Mouse (Mus musculus) left cerebral cortex, postnatal 25 days (tissue): ENCODE data around the gene Abcf3. TPM values are rescaled to one million over a fixed set of nuclear protein-coding genes. Genes with fewer than 3 reads are reported as not detected.
A peak's percentile ranks its signal among the peaks of the same experiment; 100 is the strongest.

Source experiments
- DNase-seq, 2 experiments: peaks; one replicate each; pipeline ENCODE4 v3.0.0; 2022; ENCODE audit warnings: low spot score in 2 of 2, mixed read lengths in 1 of 2
- intact Hi-C: fragments of 180-260 bp; cut with DNase I; formaldehyde crosslinking; loops from one replicate; pipeline ENCODE4 v1.15.1; 2025
- total RNA-seq, 2 experiments: library from RNA; stranded (reverse); gene quantifications; 2 replicates each; pipeline ENCODE4 v1.2.3; 2021

Abcf3 gene
- 10 to 100 TPM; 82.5 to 91.4 TPM for total RNA-seq

- intact Hi-C loops, result no loop called here
- peak; percentile 97 to 99 for DNase-seq
These were observed at the start of gene Abcf3 for GRCm38 (mm10) chr16:20548096-20548948. Abcf3 (plus strand) TSS chr16:20548577.

- intact Hi-C loops, result loop anchor here (1.0 to 5.0 kb wide), 4 partner anchors 18 to 268 kb away; partner anchors contain the start of genes Alg3, Dvl3, Eef1akmt4 and Gm49333
- DNase-seq, result peak; percentile 93 to 97
These were observed 49.5 kb upstream of the Abcf3 start, which contains the start of gene Eif2b5 for GRCm38 (mm10) chr16:20498677-20499475. Eif2b5 (plus strand) TSS chr16:20498817.

DNA sequence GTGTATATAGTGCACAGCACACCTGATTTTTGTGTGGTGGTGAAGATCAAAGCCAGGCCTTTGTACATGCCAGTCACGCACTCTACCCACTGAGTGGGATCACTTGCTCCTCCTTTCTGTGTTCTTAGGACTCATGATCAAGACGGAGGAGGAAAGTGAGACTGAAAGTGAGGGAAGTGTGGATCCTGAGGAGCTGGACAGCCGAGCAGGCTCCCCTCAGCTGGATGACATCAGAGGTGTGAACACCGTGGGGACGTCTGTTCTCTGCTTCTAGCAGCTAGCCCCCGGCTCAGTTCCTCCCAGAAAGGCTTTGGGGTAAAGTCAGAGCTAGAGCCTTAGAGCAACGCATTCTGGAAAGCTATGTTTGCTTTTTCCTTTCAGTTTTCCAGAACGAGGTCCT, 42.4 kb upstream of the Abcf3 start:
- intact Hi-C loops, result loop anchor here (10.0 kb wide), 1 partner anchor 689 kb away; no protein-coding TSS in a partner anchor
- DNase-seq, result peak in 1 of 2 experiments; percentile 74

DNA sequence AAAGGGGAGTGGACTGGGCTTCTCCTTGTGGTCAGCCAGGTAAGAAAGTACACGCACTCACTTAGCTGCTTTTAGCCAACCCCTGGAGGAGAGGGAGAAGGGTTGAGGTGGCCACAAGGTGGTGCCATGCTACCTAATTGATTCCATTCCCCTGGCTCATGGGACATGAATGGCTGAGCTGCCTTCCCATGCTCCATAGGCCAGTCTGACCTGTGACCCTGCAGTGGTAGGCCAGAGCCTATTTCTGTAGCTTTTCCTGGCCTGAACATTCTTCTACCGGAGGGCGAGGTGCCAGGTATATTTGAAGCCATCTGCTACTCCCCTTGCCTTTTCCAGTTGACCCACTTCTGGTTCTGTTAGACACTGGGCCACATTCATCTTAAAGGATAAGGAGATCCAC, 39.0 kb upstream of the Abcf3 start:
- no peak for DNase-seq
- intact Hi-C loops, result loop anchor here (10.0 kb wide), 1 partner anchor 685 kb away; no protein-coding TSS in a partner anchor

DNA sequence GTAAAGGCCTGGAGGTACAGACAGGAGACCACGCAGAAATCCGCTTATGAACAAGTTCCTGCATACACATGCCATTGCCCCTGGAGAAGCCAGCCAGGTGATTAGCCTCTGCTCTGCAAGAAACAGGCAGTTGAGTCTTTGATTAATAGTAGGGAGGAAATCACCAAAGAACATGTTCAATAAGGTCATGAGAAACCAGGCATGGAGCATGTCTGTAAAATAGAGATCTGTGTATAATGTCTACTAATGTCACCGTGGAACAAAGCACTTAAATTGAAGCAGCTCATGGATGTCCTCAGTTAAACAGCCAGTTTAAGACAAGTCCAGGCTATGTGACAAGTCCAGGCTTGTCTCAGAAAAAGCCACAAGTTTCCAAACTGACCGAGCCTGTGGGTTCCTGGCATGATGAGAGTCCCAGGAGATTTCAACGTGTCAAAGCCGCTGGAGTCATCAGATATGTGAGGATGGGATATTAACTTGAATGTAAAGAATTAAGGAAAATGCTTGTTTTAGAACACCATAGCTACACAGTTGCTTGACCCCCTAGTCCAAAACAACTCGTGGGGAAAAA, 37.0 kb upstream of the Abcf3 start:
- DNase-seq, result no peak
- intact Hi-C loops, result no loop called here

DNA sequence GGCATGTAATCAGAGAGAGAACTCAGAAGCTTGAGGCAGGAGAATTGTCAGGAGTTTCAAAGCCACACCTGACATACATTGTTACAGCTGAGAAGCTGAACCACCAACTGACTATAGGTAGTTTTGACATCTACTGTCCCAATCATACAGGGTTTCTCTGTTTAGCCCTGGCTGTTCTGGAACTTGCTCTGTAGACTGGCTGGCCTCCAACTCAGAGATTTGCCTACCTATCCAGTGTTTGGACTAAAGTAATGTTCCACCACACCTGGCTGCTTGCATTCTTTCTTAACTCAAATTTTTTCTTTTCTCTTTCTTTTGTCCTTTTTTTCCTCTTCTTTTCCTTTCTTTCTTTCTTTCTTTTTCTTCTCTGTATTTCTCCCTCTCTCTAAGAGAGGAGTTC, 32.3 kb upstream of the Abcf3 start:
- DNase-seq, result no peak
- intact Hi-C loops, result loop anchor here (2.0 to 5.0 kb wide), 2 partner anchors 17 to 126 kb away; partner anchors contain the start of gene Eif2b5

DNA sequence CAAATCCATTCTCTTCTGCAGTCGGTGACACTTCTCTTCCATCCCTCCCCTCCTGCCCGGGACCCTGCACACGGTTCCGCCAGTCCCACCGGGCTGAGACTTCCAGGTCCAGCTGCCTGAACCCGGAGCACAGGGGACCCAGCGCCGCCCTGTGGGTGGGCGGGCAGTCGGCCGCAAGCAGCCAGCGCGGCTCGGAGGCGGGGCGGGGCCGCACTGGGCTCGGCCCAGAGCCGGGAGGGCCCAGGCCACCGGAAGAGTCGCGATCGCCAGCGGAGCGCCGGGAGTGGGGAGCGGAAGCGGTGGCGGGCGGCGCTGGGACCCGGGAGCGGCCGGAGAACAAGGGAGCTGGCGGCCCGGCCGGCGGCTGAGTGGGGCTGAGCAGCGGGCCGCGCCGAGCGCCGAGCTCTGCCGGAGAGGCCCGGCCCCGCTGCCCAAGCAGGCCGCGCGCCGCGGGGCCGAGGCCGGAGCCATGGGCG, 31.6 kb upstream of the Abcf3 start, which contains the start of gene Dvl3:
Gene Dvl3 (plus strand): TSS at position 257 of the 476 bp plus-strand sequence.
- intact Hi-C loops, result loop anchor here (2.0 to 5.0 kb wide), 2 partner anchors 18 to 126 kb away; partner anchors contain the start of gene Eif2b5
- DNase-seq, result peak; percentile 87 to 88

DNA sequence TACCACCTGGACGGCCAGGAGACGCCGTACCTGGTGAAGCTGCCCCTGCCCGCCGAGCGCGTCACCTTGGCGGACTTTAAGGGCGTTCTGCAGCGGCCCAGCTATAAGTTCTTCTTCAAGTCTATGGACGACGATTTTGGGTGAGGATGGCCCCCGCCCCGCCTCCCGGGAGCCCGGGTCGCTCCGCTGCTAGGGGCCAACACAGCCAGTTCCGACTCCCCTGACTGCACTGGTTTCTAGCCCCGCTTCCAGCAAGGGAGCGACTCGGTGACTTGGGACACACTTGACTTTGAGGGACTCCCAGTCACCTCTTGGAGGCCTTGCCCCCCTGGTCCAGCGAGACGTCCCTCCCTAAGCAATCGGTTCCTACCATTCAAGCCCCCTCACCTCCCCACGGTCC, 31.2 kb upstream of the Abcf3 start:
- intact Hi-C loops, result loop anchor here (2.0 to 5.0 kb wide), 2 partner anchors 18 to 125 kb away; partner anchors contain the start of gene Eif2b5
- DNase-seq, result no peak

GRCm38 (mm10) chr16:20517701-20518374, 30.5 kb upstream of the Abcf3 start:
- DNase-seq, result no peak
- intact Hi-C loops, result loop anchor here (2.0 to 5.0 kb wide), 2 partner anchors 19 to 124 kb away; partner anchors contain the start of gene Eif2b5

DNA sequence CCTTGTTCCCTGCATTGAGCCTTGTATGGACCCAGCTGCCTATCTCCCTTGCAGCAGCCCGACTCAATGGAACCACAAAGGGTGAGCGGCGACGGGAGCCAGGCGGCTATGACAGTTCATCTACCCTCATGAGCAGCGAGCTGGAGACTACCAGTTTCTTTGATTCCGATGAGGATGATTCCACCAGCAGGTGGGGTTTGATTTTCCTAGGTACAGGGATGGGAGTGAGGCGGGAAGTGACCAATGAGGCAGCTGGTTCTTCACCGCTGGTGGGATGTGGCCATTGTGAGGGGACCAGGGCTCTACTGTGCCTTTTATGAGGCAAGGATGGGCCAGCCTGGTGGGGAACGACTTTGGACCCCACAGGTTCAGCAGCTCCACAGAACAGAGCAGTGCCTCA, 24.5 kb upstream of the Abcf3 start:
- intact Hi-C loops, result no loop called here
- no peak for DNase-seq

DNA sequence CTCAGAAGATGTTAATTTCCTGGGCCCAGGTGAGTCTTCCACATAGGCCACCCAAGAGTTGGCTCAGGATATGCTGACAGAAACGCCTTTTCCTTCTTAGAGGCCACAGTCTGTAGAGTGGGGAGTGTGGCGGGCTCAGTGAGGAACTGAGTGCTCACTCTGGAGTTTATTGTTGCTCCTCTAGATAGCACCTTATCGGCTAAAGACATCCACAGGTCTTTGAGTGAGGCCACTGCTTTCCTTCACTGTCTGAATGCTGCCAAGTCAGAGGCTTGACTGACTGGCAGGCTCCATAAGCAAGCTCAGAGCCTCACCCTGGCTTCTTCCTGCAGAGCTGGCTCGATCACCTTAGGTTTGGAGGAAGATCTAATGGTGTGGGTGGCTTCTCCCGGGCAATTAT, 19.6 kb upstream of the Abcf3 start:
- no peak for DNase-seq
- intact Hi-C loops, result no loop called here

- DNase-seq, result no peak
- intact Hi-C loops, result no loop called here
These were observed 19.0 kb upstream of the Abcf3 start for GRCm38 (mm10) chr16:20529375-20529774.

DNA sequence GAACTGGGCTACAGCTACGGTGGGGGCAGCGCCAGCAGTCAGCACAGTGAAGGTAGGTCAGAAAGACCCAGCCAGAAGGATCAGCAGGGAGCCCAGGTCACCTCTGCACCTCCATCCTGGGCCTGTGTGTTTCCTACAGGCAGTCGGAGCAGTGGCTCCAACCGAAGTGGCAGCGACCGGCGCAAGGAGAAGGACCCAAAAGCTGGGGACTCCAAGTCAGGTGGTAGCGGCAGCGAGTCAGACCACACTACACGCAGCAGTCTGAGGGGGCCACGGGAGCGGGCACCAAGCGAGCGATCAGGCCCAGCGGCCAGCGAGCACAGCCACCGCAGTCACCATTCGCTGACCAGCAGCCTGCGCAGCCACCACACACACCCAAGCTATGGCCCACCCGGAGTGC, 17.4 kb upstream of the Abcf3 start:
- intact Hi-C loops, result no loop called here
- no peak for DNase-seq

- intact Hi-C loops, result loop anchor here (5.0 kb wide), 1 partner anchor 118 kb away; the partner anchor contains the start of gene Psmd2
- DNase-seq, result no peak
These were observed 13.6 kb upstream of the Abcf3 start for GRCm38 (mm10) chr16:20534617-20535295.

GRCm38 (mm10) chr16:20535296-20536080, 12.9 kb upstream of the Abcf3 start, which contains the start of gene Ap2m1:
Ap2m1 (plus strand) TSS chr16:20535478.
- intact Hi-C loops, result loop anchor here (5.0 kb wide), 1 partner anchor 117 kb away; the partner anchor contains the start of gene Psmd2
- peak; percentile 93 to 100 for DNase-seq

DNA sequence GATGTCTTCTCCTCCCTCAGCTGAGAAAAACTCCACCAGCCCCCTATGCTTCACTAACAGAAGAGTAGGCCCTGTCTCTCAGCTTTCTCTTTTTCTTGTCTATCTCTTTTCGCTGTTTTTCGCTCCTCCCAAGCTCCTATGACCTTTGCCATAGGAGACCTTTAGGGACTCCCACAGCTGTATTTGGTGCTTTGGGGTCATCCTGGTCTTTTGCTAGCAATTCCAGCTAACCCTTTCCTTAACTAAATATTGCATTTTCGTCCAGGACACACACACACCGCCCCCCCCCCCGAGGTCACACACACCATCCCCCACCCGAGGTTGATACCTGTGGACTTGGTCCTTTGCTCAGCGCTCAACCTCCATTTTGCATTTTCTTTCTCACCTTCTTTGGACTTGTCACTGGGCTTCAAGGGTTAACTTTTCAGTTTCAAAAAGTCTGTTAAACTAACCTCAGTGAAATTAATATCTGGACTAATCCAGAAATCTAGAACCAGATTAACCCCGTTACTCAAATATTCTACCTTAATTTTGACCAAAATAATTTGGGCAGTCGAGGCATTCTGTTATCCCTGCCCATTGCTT, 12.2 kb upstream of the Abcf3 start:
- intact Hi-C loops, result loop anchor here (5.0 kb wide), 1 partner anchor 116 kb away; the partner anchor contains the start of gene Psmd2
- no peak for DNase-seq

DNA sequence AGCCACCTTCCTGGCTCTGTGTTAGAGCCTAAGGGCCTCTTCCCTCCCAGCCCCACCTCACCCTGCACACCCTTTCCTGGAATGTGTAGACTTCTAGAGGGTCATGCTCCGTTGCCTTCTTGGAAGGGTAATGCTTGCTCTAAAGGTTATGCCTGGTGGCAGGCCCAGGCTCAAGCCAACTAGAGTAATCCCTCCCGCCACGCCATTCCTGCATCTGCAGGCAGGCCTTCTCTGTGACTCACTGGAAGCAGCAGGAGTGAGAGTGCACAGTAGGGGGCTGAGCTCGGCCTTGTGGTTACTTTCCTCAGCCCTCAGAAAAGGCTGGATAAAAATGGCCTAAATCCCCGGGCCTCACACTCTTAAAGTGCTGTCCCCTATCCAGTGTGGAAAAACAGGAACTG, 11.3 kb upstream of the Abcf3 start:
- intact Hi-C loops, result loop anchor here (5.0 kb wide), 1 partner anchor 115 kb away; the partner anchor contains the start of gene Psmd2
- DNase-seq, result no peak
